Mouse (Mus musculus) hindbrain, embryonic 10.5 days (tissue): ENCODE results near the gene Gjb3. TPM values are rescaled to one million over a fixed set of nuclear protein-coding genes. Genes with fewer than 3 reads are reported as not detected.
A peak's percentile ranks its signal among the peaks of the same experiment; 100 is the strongest.

Experiments used
- DNase-seq: peaks from one replicate; pipeline ENCODE4 v3.0.0-alpha.2; 2017; ENCODE audit warnings: low spot score
- H3K27ac ChIP-seq: fragments of 300-500 bp; sonication (generic); 2 replicates; pipeline ENCODE4 v1.5.1; 2016; ENCODE audit warnings: mild to moderate bottlenecking, moderate library complexity
- H3K27me3 ChIP-seq: fragments of 300-500 bp; sonication (generic); 2 replicates; pipeline ENCODE4 v1.6.1; 2016; ENCODE audit warnings: mild to moderate bottlenecking; ENCODE audit not compliant: poor library complexity, insufficient read depth, severe bottlenecking
- H3K36me3 ChIP-seq: fragments of 300-500 bp; sonication (generic); 2 replicates; pipeline ENCODE4 v1.6.1; 2016; ENCODE audit warnings: mild to moderate bottlenecking, moderate library complexity
- H3K4me1 ChIP-seq: fragments of 300-500 bp; sonication (generic); replicated peaks from 2 replicates; pipeline ENCODE4 v1.6.1; 2016; ENCODE audit warnings: mild to moderate bottlenecking
- H3K4me3 ChIP-seq: fragments of 300-500 bp; sonication (generic); 2 replicates; pipeline ENCODE4 v1.5.1; 2016; ENCODE audit warnings: mild to moderate bottlenecking, moderate library complexity
- H3K9me3 ChIP-seq: fragments of 300-500 bp; sonication (generic); 2 replicates; pipeline ENCODE4 v1.6.1; 2016; ENCODE audit warnings: mild to moderate bottlenecking, moderate library complexity
- WGBS: fragments of 180-500 bp; shearing (Covaris S2); methylation state at CpG from one replicate; pipeline ENCODE4 v1.1.7; 2016; 5-methylcytosine and 5-hydroxymethylcytosine counted together
- polyA plus RNA-seq: library from polyadenylated mRNA; unstranded; fragments of >200 nt; fragmentation: Nextera tagmentation; extraction: Ambion mirVana; gene quantifications from 2 replicates; pipeline ENCODE4 v1.2.1, GENCODE M21; 2016

The Gjb3 gene
- polyA plus RNA-seq, 1 experiment from 2014 or later: 2.2 TPM

- peaks cover 25% of the 10 kb centered on the region for H3K4me1 ChIP-seq
- no peaks in the 10 kb centered on the region for H3K36me3 ChIP-seq
- no peak for DNase-seq
- H3K9me3 ChIP-seq: no peaks in the 10 kb centered on the region
- H3K4me3 ChIP-seq: no peak overlapping the region
- peaks cover 58% of the 10 kb centered on the region for H3K27me3 ChIP-seq
- H3K27ac ChIP-seq: no peak overlapping the region
- 61% methylated on average over 9 of the region's 9 CpGs for WGBS
Measured at GRCm38 (mm10) chr4:127311561-127311960, 19.1 kb downstream of the Gjb3 start.

- 67% methylated on average over 2 of the region's 2 CpGs for WGBS
- no peaks in the 10 kb centered on the region for H3K36me3 ChIP-seq
- no peaks in the 10 kb centered on the region for H3K4me1 ChIP-seq
- no peak overlapping the region for H3K27ac ChIP-seq
- peaks cover 14% of the 10 kb centered on the region for H3K27me3 ChIP-seq
- H3K4me3 ChIP-seq: no peak overlapping the region
- no peaks in the 10 kb centered on the region for H3K9me3 ChIP-seq
- DNase-seq: no peak
Measured at GRCm38 (mm10) chr4:127306915-127307314, 23.7 kb downstream of the Gjb3 start.

- H3K4me1 ChIP-seq: no peaks in the 10 kb centered on the region
- H3K4me3 ChIP-seq: no peak overlapping the region
- WGBS: 82% methylated on average over 3 of the region's 3 CpGs
- H3K27ac ChIP-seq: no peak overlapping the region
- no peaks in the 10 kb centered on the region for H3K27me3 ChIP-seq
- H3K9me3 ChIP-seq: no peaks in the 10 kb centered on the region
- DNase-seq: no peak
- H3K36me3 ChIP-seq: no peaks in the 10 kb centered on the region
Measured at GRCm38 (mm10) chr4:127303796-127304195, 26.8 kb downstream of the Gjb3 start.

- WGBS: 78% methylated on average over 5 of the region's 5 CpGs
- no peak overlapping the region for H3K4me3 ChIP-seq
- H3K27me3 ChIP-seq: no peaks in the 10 kb centered on the region
- H3K36me3 ChIP-seq: no peaks in the 10 kb centered on the region
- H3K4me1 ChIP-seq: no peaks in the 10 kb centered on the region
- DNase-seq: no peak
- H3K27ac ChIP-seq: no peak overlapping the region
- no peaks in the 10 kb centered on the region for H3K9me3 ChIP-seq
Measured at GRCm38 (mm10) chr4:127300503-127300902, 30.1 kb downstream of the Gjb3 start.

- H3K9me3 ChIP-seq: no peaks in the 10 kb centered on the region
- no peaks in the 10 kb centered on the region for H3K36me3 ChIP-seq
- WGBS: 59% methylated on average over 5 of the region's 5 CpGs
- H3K4me3 ChIP-seq: no peak overlapping the region
- peaks cover 17% of the 10 kb centered on the region for H3K4me1 ChIP-seq
- no peaks in the 10 kb centered on the region for H3K27me3 ChIP-seq
- DNase-seq: no peak
- H3K27ac ChIP-seq: no peak overlapping the region
Measured at GRCm38 (mm10) chr4:127292631-127293030, 38.0 kb downstream of the Gjb3 start.

GRCm38 (mm10) chr4:127289039-127289548 is 41.5 kb downstream of the Gjb3 start:
- Histone ChIP-seq H3K4me1 (peaks cover 17% of the 10 kb centered on the region), H3K36me3 (no peaks in the 10 kb centered on the region), H3K4me3 (no peak overlapping the region), H3K27ac (0 out of 2 replicates have a peak overlapping the region, but pooled peaks have one; percentile 16), H3K9me3 (no peaks in the 10 kb centered on the region), H3K27me3 (no peaks in the 10 kb centered on the region)
- 72% methylated on average over 6 of the region's 6 CpGs for WGBS
- DNase-seq: no peak

- H3K27ac ChIP-seq: no peak overlapping the region
- no peaks in the 10 kb centered on the region for H3K9me3 ChIP-seq
- no peaks in the 10 kb centered on the region for H3K27me3 ChIP-seq
- H3K4me3 ChIP-seq: no peak overlapping the region
- no peaks in the 10 kb centered on the region for H3K36me3 ChIP-seq
- DNase-seq: no peak
- 80% methylated on average over 4 of the region's 4 CpGs for WGBS
- peaks cover 9% of the 10 kb centered on the region; the same call in 1 of the 2 replicates for H3K4me1 ChIP-seq
Measured at GRCm38 (mm10) chr4:127286907-127287306, 43.7 kb downstream of the Gjb3 start.

GRCm38 (mm10) chr4:127279241-127279640 is 51.4 kb downstream of the Gjb3 start:
- no peaks in the 10 kb centered on the region for H3K36me3 ChIP-seq
- H3K4me3 ChIP-seq: no peak overlapping the region
- H3K4me1 ChIP-seq: peaks cover 14% of the 10 kb centered on the region; the same call in 1 of the 2 replicates
- peaks cover 3% of the 10 kb centered on the region; the same call in 1 of the 2 replicates for H3K27me3 ChIP-seq
- no peak for DNase-seq
- no peaks in the 10 kb centered on the region for H3K9me3 ChIP-seq
- WGBS: 76% methylated on average over 9 of the region's 9 CpGs
- H3K27ac ChIP-seq: peak overlapping the region; percentile 43; the same call in 1 of the 2 replicates

- no peaks in the 10 kb centered on the region for H3K36me3 ChIP-seq
- WGBS: 48% methylated on average over 9 of the region's 9 CpGs
- DNase-seq: peak; percentile 29
- peaks cover 14% of the 10 kb centered on the region; the same call in 1 of the 2 replicates for H3K4me1 ChIP-seq
- no peaks in the 10 kb centered on the region for H3K9me3 ChIP-seq
- peaks cover 3% of the 10 kb centered on the region; the same call in 1 of the 2 replicates for H3K27me3 ChIP-seq
- peak overlapping the region; percentile 43; the same call in 1 of the 2 replicates for H3K27ac ChIP-seq
- H3K4me3 ChIP-seq: no peak overlapping the region
Measured at GRCm38 (mm10) chr4:127278451-127279001, 52.1 kb downstream of the Gjb3 start.

Other genes starting within 250 kb of the Gjb3 start
- gene Tmem35b, start 207.2 kb downstream of the Gjb3 start, polyA plus RNA-seq: 17.0 and 17.1 TPM in 2 replicates
- gene Dlgap3, start 161.6 kb downstream of the Gjb3 start, polyA plus RNA-seq: 3.7 and 7.9 TPM in 2 replicates
- 78.7 and 81.1 TPM in 2 replicates for gene Smim12, start 87.1 kb downstream of the Gjb3 start, polyA plus RNA-seq
- gene Gja4, start 16.8 kb downstream of the Gjb3 start, polyA plus RNA-seq: 13.5 and 18.8 TPM in 2 replicates
- 0.15 and 0.21 TPM in 2 replicates for gene Gjb4, start 23.2 kb upstream of the Gjb3 start, polyA plus RNA-seq
- 0.85 and 2.1 TPM in 2 replicates for gene Gjb5, start 27.3 kb upstream of the Gjb3 start, polyA plus RNA-seq